Mouse (Mus musculus) adrenal gland, adult 2 months (tissue): ENCODE data around the gene Prkaa1. TPM values are rescaled to one million over a fixed set of nuclear protein-coding genes. Genes with fewer than 3 reads are reported as not detected.

Experiments
- DNase-seq: peaks from one replicate; pipeline ENCODE4 v3.0.0; 2021
- long read RNA-seq: library from polyadenylated mRNA; stranded (forward); transcript quantifications from one replicate; pipeline ENCODE4 v2.0.0, GENCODE M21; 2021
- polyA plus RNA-seq: library from polyadenylated mRNA; depleted of rRNA; stranded (reverse); fragments of >200 nt; gene quantifications from 2 replicates; pipeline ENCODE4 v1.2.3, GENCODE M21; 2012; rRNA removed
- total RNA-seq, 2 experiments: library from RNA; stranded (reverse); gene quantifications; 2 replicates each; pipeline ENCODE4 v1.2.3; 2021

Gene Prkaa1
- total RNA-seq (10 to 100 TPM; 36.9 to 38.7 TPM), polyA plus RNA-seq (1.8 TPM in 2 replicates)
- long read RNA-seq, full-length matches to known transcripts, result 7 of 8 reads
- long read RNA-seq, partial matches to known transcripts, result 0 of 8 reads
- long read RNA-seq, other reads (novel, unspliced or antisense), result 1 of 8 reads

- peak; percentile 86 for DNase-seq
Measured at GRCm38 (mm10) chr15:5143361-5144020, at the start of gene Prkaa1. Gene Prkaa1 (plus strand): TSS chr15:5143861.

GRCm38 (mm10) chr15:5095534-5096301 lies 47.9 kb upstream of the Prkaa1 start:
- no peak for DNase-seq

- no peak for DNase-seq
Measured at GRCm38 (mm10) chr15:5097376-5097775, 46.3 kb upstream of the Prkaa1 start.

GRCm38 (mm10) chr15:5102312-5102711 lies 41.3 kb upstream of the Prkaa1 start:
- no peak for DNase-seq

DNA sequence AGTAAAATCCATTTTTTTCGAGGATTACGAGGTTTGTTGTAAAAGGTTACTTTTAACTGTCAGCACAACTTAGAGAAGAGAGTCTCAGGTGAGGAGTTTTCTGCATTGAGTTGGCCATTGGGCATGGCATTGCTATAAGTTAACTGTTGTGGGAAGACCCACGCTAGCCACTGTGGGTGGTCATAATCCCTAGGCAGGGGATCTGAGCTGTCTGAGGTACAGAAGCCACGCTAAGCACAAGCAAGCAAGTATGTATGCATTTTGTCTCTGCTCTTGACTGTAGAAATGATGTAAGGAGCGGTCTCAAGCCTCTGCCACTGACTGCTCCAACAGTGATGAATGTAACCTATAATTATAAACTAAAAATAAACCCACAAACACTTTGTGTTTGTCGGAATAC lies 37.8 kb upstream of the Prkaa1 start:
- DNase-seq, result no peak

DNA sequence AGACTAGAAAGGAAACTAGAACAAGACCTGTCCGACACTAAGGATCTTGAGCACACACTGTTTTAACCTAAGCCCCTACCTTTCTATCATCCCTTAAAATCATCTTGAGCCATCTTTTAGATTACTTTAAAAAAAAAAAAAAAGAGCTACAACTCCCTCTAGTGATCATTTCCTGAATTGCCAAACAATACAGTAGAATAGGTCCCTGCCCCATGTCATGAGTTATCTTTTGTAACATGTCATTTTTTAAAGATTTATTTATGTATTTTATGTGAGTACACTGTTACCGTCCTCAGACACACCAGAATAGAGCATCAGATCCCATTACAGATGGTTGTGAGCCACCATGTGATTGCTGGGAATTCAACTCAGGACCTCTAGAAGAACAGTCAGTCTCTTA lies 37.4 kb upstream of the Prkaa1 start:
- DNase-seq, result no peak

DNA sequence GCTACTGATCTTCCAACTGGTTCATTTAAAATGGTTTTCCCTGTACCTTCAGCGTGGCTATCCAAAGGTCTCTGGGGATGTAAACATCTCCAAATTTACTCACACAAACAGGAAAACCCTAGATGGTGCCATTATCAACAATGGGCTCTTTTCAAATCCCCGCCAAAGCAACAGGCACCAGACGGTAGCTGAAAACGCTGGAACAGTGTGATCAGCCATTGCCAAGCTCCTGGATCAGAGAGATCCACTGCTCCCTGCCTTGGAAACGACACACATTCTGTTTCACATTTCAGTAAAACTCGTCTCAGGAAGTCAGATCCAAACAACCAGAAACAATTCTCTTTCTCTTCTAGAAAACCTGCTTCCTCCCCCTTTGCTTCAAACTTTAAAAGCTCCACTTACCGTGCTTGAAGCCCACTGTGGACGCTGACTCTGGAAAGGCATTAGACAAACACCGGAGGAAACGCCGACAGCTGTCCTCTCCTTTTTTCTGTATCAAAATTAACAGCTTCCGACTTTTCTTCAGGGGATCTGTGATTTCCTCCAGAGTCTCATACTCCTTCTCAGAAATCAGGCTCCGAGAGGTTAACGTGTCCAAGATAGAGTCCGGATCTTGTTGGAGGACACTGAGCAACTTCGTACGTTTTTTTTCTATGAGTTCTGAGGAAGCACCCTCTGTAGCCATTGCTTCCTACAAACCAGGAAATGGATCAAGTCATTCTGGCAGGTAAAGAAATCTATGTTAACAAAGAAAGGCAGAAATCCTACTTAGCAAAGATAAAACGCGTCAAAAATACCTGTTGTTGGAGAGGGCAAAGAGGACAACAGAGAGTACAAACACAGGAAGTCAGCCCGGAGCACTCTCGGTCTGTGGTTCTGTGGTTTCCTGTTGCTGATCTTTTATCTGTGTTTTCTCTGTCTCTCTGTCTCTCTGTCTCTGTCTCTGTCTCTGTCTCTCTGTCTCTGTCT lies 35.7 kb upstream of the Prkaa1 start, which contains the start of gene Card6:
Gene Card6 (minus strand): TSS at position 854 of the 969 bp plus-strand sequence.
- no peak for DNase-seq

DNA sequence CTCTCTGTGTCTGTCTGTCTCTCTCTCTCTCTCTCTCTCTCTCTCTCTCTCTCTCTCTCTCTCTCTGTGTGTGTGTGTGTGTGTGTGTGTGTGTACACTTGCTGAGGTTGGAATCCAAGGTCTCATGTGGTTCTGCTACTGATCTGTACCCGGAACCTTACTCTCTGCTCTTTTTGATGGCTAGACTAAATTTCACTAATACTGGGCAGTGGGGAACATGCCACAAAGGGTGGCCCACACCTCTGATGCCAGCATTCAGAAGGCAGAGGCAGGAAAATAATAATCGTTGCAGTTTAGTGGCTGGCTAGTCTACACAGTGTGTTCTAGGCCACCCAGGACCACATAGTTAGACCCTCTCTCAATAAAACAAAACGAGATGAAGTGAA lies 35.0 kb upstream of the Prkaa1 start:
- no peak for DNase-seq

GRCm38 (mm10) chr15:5112651-5113050 lies 31.0 kb upstream of the Prkaa1 start:
- no peak for DNase-seq

DNA sequence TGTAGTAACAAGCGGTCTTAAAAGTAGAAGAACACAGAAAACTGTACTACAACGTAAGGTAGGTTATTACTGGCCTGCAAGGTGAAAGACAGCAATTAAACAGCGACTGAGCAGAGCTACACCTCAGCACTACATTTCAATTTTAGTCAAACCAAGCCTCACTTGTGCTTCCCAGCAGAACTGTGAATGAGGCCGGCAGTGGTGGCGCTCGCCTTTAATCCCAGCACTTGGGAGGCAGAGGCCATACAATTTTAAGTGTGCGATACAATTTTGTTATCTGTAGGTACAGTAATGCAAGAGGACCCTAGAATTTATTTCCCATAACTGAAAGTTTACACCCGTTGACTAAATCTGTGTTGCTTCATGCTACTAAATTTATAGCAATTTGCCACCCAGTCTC lies 28.5 kb upstream of the Prkaa1 start:
- DNase-seq, result no peak

GRCm38 (mm10) chr15:5116270-5117030 lies 27.2 kb upstream of the Prkaa1 start, which contains the start of gene Rpl37:
Gene Rpl37 (plus strand): TSS chr15:5116645.
- DNase-seq, result peak; percentile 100

- peak; percentile 43 for DNase-seq
Measured at GRCm38 (mm10) chr15:5117031-5117601, 26.5 kb upstream of the Prkaa1 start.

DNA sequence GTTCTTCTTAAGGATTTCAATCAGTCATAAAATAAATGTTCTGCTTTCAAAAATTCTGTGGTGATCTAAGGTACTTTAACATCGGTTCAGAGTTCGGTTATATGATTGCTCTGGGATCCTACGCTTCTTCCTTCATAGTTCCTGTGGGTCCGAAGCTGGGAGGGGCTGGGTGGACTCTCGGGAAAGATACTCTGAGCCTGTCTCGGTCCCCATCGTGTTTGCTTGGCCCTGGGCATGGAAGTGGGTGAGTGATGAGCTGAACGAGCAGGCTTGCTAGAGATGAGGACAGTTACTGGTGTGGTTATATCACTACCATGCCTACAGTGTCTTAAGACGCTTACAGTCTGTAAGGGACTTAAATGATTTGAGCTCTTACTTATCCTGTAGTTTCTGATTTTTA lies 25.0 kb upstream of the Prkaa1 start:
- DNase-seq, result no peak

- no peak for DNase-seq
Measured at GRCm38 (mm10) chr15:5119192-5119591, 24.5 kb upstream of the Prkaa1 start.

- DNase-seq, result no peak
Measured at GRCm38 (mm10) chr15:5119707-5120106, 24.0 kb upstream of the Prkaa1 start.

DNA sequence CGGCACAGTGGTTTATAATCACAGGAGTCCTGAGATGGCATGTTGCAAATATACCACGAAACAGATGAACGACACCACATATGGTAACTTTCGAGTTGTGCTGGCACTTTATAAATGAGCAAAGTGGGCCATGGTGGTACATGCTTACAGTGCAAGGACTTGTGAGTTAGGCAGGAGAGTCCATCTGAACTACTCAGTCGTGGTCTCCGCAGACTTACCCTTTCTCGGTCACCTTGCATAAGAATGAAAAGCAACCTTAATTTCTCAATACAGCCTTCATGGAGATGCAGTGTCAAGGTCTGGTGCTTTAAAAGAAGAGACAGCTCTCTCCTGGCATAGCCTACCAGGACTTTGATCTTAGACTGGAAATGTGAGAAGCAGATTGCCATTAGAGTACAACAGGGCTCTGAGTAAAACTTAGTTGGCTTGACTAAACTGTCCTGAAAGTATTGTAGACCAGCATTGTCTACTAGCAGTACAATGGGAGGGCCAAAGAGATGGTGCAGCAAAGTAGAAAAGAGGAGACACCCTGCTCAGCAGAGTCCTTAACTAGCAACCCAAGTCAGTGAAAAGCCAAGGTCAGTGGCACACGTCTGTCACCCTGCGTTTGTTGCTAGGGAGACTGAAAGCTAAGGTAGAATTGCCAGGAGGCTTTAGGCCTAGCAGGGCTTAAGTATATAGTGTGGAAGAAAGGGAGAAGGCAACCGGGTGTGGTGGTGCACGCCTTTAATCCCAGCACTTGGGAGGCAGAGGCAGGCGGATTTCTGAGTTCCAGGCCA lies 21.9 kb upstream of the Prkaa1 start:
- no peak for DNase-seq

- DNase-seq, result no peak
Measured at GRCm38 (mm10) chr15:5126456-5126855, 17.2 kb upstream of the Prkaa1 start.

- no peak for DNase-seq
Measured at GRCm38 (mm10) chr15:5127487-5127886, 16.2 kb upstream of the Prkaa1 start.

- no peak for DNase-seq
Measured at GRCm38 (mm10) chr15:5128176-5128940, 15.3 kb upstream of the Prkaa1 start.
